ENCODE assay signal across 21 mouse cellular contexts in the genomic region with DNA sequence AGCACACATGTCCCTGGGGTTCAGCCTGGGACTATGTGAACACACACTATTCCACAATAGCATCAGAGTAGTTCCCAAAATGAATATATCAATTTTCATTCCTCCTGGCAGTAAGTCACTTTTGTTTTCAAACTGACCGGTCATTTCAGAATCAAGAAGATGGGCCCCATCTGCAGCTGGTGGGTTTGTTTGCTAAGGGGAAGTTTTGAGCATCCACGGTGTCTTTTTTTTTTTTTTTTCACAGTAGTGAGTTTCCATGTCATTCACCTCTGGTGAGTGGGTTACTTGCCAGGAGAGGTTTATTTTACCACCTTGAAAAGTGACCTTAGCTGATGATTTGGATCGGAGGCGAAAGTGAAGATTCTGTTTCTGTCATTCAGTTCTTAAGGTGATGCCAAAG.
DNase-seq lines count a peak whose midpoint lies in the region; TF ChIP-seq lines count a peak whose summit lies in the region.
"Had no signal": no experiment of that assay in that cellular context is flagged by ENCODE, and none has a peak within 500 bp of the region (broad histone marks: within the 10 kb centered on the region; RNA-seq: fewer than 3 reads in every experiment).

No protein-coding gene starts in this region.

- H3K27ac ChIP-seq in CH12.LX (ENCODE audit: insufficient read depth, low read depth) (no peak overlapping the region), MEL (ENCODE audit: control insufficient read depth, low read depth, low read length) (no peak overlapping the region)
- H3K27ac ChIP-seq in embryonic fibroblast, embryonic 13.5 days (ENCODE audit: insufficient read depth, low read length): peak overlapping the region; percentile 50; the same call in 1 of the 2 replicates
- H3K27ac ChIP-seq: embryonic facial prominence, embryonic 10.5 days; embryonic facial prominence, embryonic 12.5 days; forebrain, embryonic 10.5 days; forebrain, embryonic 12.5 days had no signal

- TF ChIP-seq CTCF in CH12.LX (conservative IDR thresholded peaks at IDR 0.05 in 1 of 2, IDR thresholded peaks at IDR 0.05 in 1 of 2; ENCODE audit: low read depth in 2 of 2, low read length in 2 of 2): no peak
- TF ChIP-seq CTCF in MEL (IDR thresholded peaks at IDR 0.05 in 2 of 3, conservative IDR thresholded peaks at IDR 0.05 in 1 of 3; ENCODE audit: control insufficient read depth in 1 of 3, insufficient read depth in 1 of 3, low read depth in 2 of 3, low read length in 3 of 3, poor library complexity in 1 of 3, severe bottlenecking in 1 of 3): no peak
- no peak for TF ChIP-seq CTCF in embryonic fibroblast, embryonic 13.5 days (IDR thresholded peaks at IDR 0.05; ENCODE audit: borderline replicate concordance, insufficient read depth, low read length)

- DNase-seq in heart, adult 11 months: peak; percentile 29
- DNase-seq in heart, adult 18-20 months: no peak
- DNase-seq in CH12.LX (ENCODE audit: extremely low read depth) (no peak), MEL (ENCODE audit: low read depth, low spot score) (no peak)
- DNase-seq in frontal cortex, postnatal 25 days (ENCODE audit: low spot score in 2 of 2): no peak
- DNase-seq in yolk sac, embryonic 10.5 days (ENCODE audit: low spot score): no peak
- DNase-seq: adrenal gland, adult 2 months; adrenal gland, postnatal 10 days; adrenal gland, postnatal 25 days; cerebellum, adult 11-12 months; cerebellum, adult 2 months; cerebellum, adult 9-10 months; cerebellum, postnatal 10 days; cerebellum, postnatal 25 days had no signal

- H3K27me3 ChIP-seq in CH12.LX (replicated peaks) (no peaks in the 10 kb centered on the region), MEL (ENCODE audit: control insufficient read depth in 1 of 2, insufficient read depth in 2 of 2, low read length in 2 of 2) (no peaks in the 10 kb centered on the region)
- H3K27me3 ChIP-seq: embryonic facial prominence, embryonic 12.5 days had no signal

- no peak for TF ChIP-seq EP300 in CH12.LX (IDR thresholded peaks at IDR 0.05; ENCODE audit: low read length)
- TF ChIP-seq EP300 in MEL (IDR thresholded peaks at IDR 0.05; ENCODE audit: low read depth in 1 of 2, low read length in 2 of 2): no peak

- no peak overlapping the region for H3K4me3 ChIP-seq in CH12.LX (replicated peaks in 1 of 3; ENCODE audit: low read depth in 2 of 3, low read length in 2 of 3, poor library complexity in 1 of 3)
- no peak overlapping the region for H3K4me3 ChIP-seq in MEL (ENCODE audit: control insufficient read depth in 1 of 2, insufficient read depth in 1 of 2, low read depth in 2 of 2, low read length in 2 of 2)
- H3K4me3 ChIP-seq in embryonic fibroblast, embryonic 13.5 days (ENCODE audit: insufficient read depth, low read length): no peak overlapping the region
- H3K4me3 ChIP-seq: embryonic facial prominence, embryonic 10.5 days; embryonic facial prominence, embryonic 12.5 days; erythroblast, embryonic 14.5 days; forebrain, embryonic 10.5 days; forebrain, embryonic 12.5 days had no signal

- in situ Hi-C loops in CH12.LX (cut with MboI; ENCODE audit: low pct_ligation_motif_present, low pct_unique_long_range_greater_than_20kb, low sequenced_read_pairs): no loop called here

- H3K9me3 ChIP-seq in CH12.LX (replicated peaks; ENCODE audit: low read length) (peaks cover 3% of the 10 kb centered on the region), MEL (replicated peaks; ENCODE audit: insufficient read depth, low read length) (no peaks in the 10 kb centered on the region)
- H3K9me3 ChIP-seq: embryonic facial prominence, embryonic 10.5 days; embryonic facial prominence, embryonic 12.5 days; forebrain, embryonic 10.5 days; forebrain, embryonic 12.5 days; G1E had no signal

- H3K4me2 ChIP-seq in CH12.LX (ENCODE audit: insufficient read depth, low read depth, poor library complexity, severe bottlenecking): no peak overlapping the region
- H3K4me2 ChIP-seq: embryonic facial prominence, embryonic 12.5 days; forebrain, embryonic 12.5 days had no signal

- dilution Hi-C loops in CH12.LX (cut with MboI; ENCODE audit: extremely low pct_ligation_motif_present, extremely low pct_unique_long_range_greater_than_20kb, low sequenced_read_pairs): no loop called here

- H3K9ac ChIP-seq in CH12.LX (ENCODE audit: insufficient read depth, low read depth) (no peak overlapping the region), MEL (ENCODE audit: control insufficient read depth, low read depth, low read length, poor library complexity, severe bottlenecking) (no peak overlapping the region)
- H3K9ac ChIP-seq: embryonic facial prominence, embryonic 12.5 days; forebrain, embryonic 12.5 days had no signal

- peaks cover 23 to 74% of the 10 kb centered on the region in 2 experiments for H3K36me3 ChIP-seq in CH12.LX (replicated peaks in 1 of 2; ENCODE audit: control insufficient read depth in 1 of 2, insufficient read depth in 1 of 2, low read length in 1 of 2)
- peaks cover 0 to 7% of the 10 kb centered on the region in 2 experiments; a peak in 2 of 4 replicates for H3K36me3 ChIP-seq in MEL (ENCODE audit: control insufficient read depth in 1 of 2, insufficient read depth in 2 of 2, low read length in 2 of 2)
- H3K36me3 ChIP-seq: embryonic facial prominence, embryonic 10.5 days; forebrain, embryonic 12.5 days had no signal

- TF ChIP-seq RAD21 in CH12.LX (IDR thresholded peaks at IDR 0.05; ENCODE audit: low read depth, low read length) (no peak), MEL (IDR thresholded peaks at IDR 0.05; ENCODE audit: low read depth, low read length) (no peak)

- H3K79me2 ChIP-seq in CH12.LX (replicated peaks; ENCODE audit: control insufficient read depth, extremely low read depth, insufficient read depth, poor library complexity, severe bottlenecking): no peaks in the 10 kb centered on the region; the same call in none of the 2 replicates
- no peaks in the 10 kb centered on the region for H3K79me2 ChIP-seq in MEL (ENCODE audit: control insufficient read depth, insufficient read depth, low read length, poor library complexity)

- H3K4me1 ChIP-seq in CH12.LX (ENCODE audit: control insufficient read depth in 1 of 2, insufficient read depth in 2 of 2): peaks cover 0 to 16% of the 10 kb centered on the region in 2 experiments; a peak in 2 of 4 replicates
- peaks cover 0 to 5% of the 10 kb centered on the region in 2 experiments; a peak in 1 of 4 replicates for H3K4me1 ChIP-seq in MEL (ENCODE audit: control insufficient read depth in 1 of 2, insufficient read depth in 2 of 2, low read length in 2 of 2)
- H3K4me1 ChIP-seq in embryonic fibroblast, embryonic 13.5 days (ENCODE audit: control insufficient read depth, insufficient read depth, low read length): peaks cover 8% of the 10 kb centered on the region
- H3K4me1 ChIP-seq: embryonic facial prominence, embryonic 10.5 days; embryonic facial prominence, embryonic 12.5 days had no signal

- no peak for TF ChIP-seq POLR2A in CH12.LX (IDR thresholded peaks at IDR 0.05; ENCODE audit: low read depth, low read length)
- TF ChIP-seq POLR2A in MEL (IDR thresholded peaks at IDR 0.05; ENCODE audit: control insufficient read depth in 1 of 2, insufficient read depth in 1 of 2, low read depth in 1 of 2, low read length in 2 of 2, poor library complexity in 1 of 2): no peak
- TF ChIP-seq POLR2A in embryonic fibroblast, embryonic 13.5 days (IDR thresholded peaks at IDR 0.05; ENCODE audit: low read depth, low read length): no peak

TF ChIP-seq in CH12.LX, 34 proteins besides CTCF, POLR2A, EP300 and RAD21:
- no peak for TF ChIP-seq ZC3H11A (IDR thresholded peaks at IDR 0.05; ENCODE audit: low read depth, low read length)
- TF ChIP-seq MEF2A (IDR thresholded peaks at IDR 0.05; ENCODE audit: borderline replicate concordance, low read depth, low read length): no peak
- peak; percentile 14; the same call in 1 of the 2 replicates for TF ChIP-seq IRF4 (IDR thresholded peaks at IDR 0.05; ENCODE audit: low read depth, low read length)
- no peak for TF ChIP-seq CHD2 (IDR thresholded peaks at IDR 0.05; ENCODE audit: low read length)
- TF ChIP-seq USF2 (conservative IDR thresholded peaks at IDR 0.05; ENCODE audit: low read depth, low read length): no peak
- peak; percentile 86 for TF ChIP-seq ZNF384 (IDR thresholded peaks at IDR 0.05; ENCODE audit: low read depth, low read length)
TF ChIP-seq in CH12.LX: peak in this region for 2.

TF ChIP-seq in MEL, 35 proteins besides CTCF, POLR2A, EP300 and RAD21:
- TF ChIP-seq ZNF384 (IDR thresholded peaks at IDR 0.05; ENCODE audit: low read depth, low read length): peak; percentile 53
- no peak for TF ChIP-seq USF1 (IDR thresholded peaks at IDR 0.05; ENCODE audit: low read depth, low read length)
